Mouse (Mus musculus) cerebellum, adult 9-11 months (tissue): ENCODE data around the gene Topors.
A peak's percentile ranks its signal among the peaks of the same experiment; 100 is the strongest.

Experiments
- DNase-seq: peaks from one replicate; pipeline ENCODE4 v3.0.0; 2022

Topors gene

DNA sequence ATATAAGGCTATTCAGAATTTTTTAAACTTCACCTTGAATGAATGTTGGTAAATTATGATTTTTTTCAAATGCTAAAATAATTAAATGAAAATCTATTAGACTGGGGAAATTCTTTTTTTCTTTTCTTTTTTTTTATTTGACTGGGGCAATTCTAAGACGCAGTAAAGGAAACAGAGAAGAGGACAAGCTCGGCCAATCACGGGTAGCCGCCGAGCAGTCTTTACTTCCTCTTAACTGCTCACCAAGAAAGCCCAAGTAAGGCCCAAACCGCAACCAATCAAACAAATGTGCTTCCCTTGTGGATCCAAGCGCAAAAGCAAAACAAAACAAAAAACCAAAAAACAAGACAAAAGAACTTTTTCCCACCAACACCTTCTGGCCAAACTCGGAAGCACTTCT lies 25.6 kb downstream of the Topors start:
- DNase-seq, result no peak

DNA sequence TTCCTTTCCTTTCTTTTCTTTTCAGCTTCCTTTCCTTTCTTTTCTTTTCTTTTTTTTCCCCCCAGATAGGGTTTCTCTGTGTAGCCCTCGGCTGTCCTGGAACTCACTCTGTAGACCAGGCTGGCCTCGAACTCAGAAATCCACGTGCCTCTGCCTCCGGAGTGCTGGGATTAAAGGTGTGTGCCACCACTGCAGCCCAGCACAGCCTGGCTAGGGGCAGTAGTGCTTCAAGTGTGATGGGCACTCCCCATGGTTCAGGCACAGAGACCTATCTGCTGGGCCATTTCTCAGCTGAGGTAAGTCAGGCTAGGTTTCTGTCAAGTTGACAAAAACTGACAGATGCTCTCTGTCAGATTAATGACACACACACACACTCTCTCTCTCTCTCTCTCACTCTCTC lies 26.6 kb downstream of the Topors start:
- no peak for DNase-seq

DNA sequence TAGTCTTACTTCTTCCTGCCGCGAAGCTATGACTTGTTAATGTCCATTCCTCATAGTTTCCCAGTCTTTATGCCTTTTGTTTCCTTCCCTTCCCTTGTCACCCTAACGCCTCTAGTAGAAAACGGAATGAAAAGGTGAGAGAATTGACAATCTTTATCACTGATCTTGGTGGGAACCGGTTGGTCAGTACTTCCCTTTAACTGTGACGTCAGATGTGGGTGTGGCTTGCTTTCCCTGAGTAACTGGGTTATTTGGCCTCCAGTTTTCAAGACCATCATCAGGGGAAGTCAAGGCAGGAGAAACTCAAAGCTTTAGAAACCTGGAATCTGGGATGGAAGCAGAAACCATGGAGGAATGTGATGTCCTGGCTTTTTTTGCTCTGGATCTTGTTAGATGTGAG lies 27.7 kb downstream of the Topors start:
- no peak for DNase-seq

DNA sequence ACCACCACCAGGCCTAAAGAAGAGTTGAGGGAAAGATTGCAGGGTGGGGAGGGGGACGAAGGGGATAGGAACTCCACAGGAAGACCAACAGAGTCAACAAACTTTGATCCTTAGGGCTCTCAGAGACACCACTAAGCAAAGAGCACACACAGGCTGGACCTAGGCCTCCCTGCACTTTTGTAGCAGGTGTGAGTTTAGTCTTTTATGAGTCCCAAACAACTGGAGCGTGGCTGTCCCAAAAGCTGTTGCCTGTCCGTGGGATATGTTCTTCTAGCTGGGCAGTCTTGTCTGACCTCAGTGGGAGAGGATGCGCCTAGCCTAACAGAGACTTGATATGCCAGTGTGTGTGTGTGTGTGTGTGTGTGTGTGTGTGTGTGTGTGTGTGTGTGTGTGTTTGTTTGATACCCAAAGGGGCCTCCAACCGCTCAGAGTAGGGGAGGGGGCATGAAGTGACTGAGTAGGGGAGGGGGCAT lies 29.3 kb downstream of the Topors start:
- DNase-seq, result no peak

DNA sequence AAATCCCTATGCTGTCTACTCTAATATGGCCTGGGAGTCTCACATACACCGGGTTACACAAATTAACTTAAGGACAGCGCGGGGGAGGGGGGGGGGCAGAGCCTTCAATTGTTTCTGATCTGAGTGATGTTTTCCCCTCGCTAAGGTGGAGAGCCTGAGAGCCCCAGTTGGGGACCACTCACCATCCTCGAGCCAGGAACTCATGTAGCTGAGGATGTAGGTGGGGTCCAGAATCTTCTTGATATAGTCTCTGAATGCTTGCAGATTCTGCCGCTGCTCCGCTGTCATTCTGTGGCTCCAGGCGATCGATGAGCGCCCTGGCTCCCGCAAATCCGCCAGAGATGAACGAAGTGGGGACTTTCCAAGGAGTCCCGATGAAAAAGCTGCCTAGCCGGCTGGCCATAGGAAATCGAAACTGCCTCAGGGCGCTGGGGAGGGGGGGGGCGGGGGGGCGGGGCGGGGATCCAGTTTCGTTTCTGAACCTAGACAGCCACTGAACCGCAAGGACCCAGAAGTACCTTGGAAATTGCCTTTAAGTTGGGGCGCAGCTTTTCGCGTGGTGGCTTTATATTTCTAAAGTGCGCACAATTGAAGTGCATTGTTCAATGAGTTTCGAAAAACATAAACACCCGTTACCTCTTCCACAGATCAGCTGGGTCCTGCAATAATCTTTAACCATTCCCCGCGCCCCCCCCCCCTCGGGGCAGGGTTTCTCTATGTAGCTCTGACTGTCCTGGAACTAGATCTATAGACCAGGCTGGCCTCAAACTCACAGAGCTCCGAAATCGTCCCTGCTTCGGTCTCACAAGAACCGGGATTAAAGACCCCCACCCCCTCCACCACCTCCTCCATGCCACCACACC lies 30.0 kb downstream of the Topors start, which contains the start of gene Ddx58:
Ddx58 (minus strand) TSS at position 420 of the 863 bp plus-strand sequence.
- DNase-seq, result peak; percentile 10

DNA sequence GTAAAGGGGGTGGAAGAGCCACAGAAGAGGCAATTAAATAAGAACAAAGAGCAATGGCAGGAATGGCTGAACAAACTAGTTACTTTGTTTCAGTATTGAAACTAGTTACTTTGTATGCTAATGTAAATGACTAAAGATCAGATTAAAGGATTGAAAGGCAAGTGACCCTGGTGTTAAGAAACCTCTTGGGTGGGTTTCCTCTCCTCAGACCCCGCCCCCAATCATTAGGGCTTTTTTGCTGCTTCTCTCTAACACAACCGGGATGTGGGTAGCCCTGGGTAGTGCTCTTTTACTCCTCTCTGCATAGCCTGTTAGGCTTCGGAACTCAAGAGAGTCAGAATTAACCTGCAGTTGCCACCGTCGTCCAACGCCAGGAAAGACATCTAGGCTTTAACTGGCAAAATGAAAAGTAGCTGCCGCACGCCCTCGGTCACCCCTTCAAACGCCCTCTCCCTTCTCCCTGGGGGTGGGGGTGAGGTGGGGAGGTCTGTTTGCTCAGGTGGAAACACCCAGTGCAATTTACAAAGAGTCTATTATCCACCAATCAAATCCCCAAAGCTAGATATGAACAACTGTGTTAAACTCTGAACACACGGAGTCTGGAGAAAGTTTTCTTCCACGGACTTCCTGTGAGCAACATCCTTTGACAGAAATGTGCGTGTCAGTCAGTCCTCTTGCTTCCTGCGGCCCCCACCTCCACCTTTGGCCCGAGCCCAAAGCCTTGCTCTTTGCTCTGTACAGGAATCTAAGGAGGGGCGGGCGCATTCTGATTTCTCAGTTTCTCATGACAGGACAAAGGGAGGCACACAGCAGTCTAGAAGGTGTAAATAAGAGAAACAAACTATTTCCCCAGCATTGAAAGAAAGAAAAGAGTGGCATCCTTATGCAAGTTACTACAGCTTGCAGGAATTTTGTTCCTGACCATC lies 30.9 kb downstream of the Topors start:
- DNase-seq, result peak; percentile 21

DNA sequence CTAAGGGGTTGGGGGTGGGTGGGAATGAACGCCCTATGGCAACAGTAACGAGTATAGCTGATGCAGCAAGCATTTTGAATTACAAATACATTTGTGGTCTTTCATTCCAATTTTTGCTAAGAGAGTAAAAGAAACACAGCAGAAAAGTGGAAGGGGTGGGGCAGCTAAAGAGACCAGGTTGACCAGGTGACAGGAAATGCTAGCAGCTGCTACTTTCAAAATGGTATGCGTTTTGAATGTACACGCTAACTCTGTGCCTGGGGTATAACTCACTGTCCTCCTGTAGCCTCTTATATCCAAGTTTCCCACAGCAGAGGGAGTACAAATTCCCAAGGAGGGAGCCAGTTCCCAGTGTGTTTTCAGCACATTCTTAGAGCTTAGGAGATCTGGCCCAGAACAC lies 32.8 kb downstream of the Topors start:
- no peak for DNase-seq

DNA sequence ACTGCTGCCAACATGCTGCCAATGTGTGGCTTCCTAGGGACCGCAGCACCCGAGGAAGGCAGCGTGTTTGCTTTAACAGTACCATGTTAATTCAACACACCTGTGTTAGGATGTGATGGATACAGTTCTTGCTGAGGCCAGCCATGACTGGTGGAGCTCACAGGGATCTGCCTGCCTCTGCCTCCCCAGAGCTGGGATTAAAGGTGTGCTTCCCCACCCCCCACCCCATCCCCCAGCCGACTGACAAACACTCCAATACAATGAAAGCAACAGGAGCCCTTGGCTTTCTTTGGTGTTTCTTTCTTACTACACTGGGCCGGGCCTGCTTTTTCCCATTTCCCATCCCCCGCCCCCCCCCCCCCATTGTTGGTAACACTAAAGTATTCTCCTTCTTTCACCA lies 35.4 kb downstream of the Topors start:
- no peak for DNase-seq

DNA sequence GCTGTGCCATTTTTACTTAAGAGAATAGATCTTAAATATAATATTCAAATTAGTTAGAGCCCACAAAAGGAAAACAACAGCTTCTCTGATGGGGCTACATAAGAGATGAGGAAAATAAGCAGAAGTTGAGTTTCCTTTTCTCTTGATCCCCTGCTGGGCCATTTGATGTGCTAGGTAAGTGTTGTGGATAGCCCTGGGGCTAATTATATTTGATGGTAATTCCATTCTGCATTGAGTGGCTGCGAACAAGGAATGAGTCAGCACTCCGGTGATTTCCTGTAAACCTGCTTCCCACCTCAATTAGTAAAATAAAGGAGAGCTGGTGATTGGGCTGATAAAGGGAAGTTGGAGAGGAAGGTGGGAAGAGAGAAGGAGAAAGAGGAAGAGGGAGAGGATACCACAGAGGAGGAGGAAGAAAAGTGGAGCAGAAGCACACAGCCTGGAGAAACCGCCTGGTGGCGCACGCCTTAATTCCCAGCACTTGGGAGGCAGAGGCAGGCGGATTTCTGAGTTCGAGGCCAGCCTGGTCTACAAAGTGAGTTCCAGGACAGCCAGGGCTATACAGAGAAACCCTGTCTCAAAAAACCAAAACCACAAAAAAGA lies 36.5 kb downstream of the Topors start:
- no peak for DNase-seq

DNA sequence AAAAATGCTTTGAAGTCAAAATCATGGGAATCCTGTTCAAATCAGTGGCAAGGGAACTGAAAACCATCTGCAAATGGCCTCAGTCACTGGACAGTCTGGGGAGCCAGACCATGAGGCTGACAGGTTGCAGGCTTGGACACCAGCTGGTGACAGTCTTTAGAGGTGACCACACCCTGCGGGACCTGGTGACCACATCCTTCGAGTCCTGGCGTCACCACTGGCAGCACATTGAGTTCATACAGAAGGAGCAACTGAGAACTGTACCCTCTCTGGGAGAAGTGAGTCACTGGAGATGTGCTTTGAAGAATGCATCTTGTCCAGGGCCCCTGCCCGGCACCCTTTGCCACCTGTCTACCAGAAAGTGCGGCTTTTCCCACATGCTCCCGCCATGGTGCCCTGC lies 39.9 kb downstream of the Topors start:
- no peak for DNase-seq

DNA sequence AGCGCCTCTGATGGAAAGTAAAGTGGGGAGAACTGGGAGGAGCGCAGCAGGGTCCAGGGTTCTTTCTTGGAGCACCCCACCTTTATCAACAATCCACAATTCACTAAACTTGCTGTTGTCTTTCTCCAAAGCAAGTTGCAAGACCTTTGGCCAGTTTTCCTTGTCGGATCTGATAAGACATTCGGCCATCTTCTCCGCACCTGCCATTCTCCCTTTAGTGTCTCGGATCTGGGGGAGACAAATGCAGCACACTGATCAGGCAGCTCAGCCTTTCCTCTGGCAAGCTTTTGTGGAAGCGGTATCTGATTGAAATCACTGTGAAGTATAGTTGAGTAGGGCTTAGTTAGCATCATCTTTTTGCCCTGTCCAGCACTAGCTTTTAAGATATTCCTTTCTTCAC lies 41.8 kb downstream of the Topors start:
- DNase-seq, result no peak

DNA sequence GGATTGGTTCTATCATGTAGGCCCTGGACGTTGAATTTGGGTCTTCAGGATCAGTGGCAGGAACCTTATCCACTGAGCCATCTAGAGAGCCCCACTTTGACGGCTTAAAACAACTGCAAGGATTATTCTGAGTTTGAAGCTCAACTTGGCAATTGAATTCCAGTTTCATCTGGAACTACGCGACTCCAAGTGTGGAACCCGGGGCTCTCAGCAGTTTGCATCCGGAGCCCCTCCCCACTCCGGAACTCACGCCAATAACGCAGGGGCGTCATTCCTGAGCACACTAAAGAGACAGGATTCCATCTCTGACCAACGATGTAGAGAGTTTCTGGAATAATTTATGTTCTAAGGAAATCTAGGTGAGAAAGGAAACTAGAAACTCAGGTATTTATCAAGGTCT lies 42.5 kb downstream of the Topors start:
- DNase-seq, result no peak

DNA sequence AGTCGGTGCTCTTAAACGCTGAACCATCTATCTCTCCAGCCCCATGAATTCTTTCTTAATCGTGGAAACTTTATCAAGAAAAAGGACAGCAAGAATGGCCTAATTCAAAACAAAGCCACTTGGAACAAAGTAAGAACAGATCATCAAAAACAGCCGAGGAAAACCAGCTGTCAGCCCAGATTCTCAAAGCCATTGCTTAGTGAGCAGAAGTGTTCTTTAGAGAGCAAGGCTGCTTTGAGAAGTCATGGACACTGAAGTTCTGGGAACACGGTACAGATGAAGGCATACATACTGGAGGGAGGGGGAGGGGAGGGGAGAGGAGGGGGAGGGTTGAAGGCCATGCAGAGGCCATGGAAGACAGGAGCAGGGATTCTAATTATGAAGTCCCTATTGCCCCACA lies 43.6 kb downstream of the Topors start:
- no peak for DNase-seq

DNA sequence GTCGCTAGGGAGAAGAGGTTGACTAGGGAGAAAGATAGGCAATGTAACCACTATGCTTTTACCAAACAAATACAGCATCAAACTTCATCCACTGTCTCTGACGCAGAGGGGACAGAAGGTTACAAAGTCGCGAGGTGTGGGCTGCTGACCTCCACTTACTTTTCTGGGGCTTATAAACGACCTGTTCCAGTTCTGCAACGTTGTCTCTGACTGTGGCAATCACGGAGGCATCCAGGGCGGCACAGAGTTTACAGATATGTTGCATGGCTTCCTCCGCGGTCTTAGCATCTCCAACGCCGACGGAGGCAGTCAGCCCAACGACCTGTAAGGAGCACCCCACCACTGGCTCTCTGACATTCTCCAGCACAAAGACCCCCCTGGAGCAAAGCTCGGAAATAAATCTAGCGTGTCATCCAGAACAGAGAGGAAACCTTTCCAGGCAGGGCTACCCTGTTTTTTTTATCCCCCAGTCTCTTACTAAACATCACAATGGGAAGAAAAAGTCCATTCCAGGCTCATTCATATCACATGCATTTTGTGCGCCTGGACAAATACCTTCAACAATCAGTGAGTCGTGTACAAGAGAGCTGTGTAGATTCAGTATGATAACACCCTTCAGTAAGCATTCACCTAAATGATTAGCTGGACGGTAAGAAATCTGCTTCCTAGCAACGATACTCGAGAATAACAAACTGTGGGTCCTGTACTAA lies 47.6 kb downstream of the Topors start:
- no peak for DNase-seq

DNA sequence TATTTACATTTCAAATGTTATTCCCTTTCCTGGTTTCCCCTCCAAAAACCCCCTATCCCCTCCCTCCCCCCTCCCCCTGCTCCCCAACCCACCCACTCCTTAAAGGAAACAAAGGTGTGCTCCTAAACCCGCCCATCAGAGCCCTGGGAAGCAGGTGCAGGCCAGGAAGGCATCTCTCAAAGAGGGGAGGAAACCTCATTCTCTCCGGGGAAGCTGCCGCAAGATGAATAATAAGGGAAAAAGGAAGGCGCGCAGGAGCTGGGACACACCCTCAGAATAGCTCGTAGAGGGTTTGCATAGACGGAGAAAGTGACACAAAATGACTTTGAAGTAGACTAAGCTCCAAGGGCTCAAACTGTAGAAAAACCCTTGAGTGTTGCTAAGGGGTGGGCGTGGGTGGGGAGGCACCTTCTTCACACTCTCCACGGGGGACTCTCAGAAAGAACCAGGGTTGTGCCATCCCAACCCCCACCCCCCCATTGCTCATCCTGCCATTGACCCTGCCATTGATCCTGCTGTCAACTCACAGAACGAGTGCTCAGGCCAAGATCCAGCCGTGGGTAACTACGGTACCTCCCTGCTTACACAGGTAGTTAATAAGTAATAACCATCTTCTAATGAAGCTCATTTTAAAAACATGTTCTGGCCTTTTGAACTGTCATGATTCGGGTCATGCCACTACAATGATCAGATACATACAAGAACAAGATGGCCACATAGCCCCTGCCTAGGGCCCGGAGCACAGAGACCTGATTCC lies 48.5 kb downstream of the Topors start:
- no peak for DNase-seq

DNA sequence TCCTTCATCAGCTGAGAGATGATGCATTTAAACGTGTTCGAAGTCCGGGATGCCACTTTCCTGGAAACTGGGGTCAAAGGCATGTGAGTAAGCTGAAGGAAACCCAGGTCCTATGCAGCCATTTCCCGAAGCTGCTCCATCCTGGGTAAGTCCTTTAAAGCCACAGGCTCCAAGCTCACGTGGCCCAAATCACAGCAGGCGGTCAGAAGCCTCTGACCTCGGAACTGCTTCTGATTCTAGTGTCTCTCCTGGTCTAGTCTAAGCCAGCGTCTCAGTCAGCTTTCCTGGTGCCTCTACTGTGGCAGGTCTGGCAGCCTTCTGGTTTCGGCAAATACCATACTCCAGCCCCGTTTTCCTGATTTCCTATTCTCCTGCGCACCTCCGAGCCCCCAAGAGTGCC lies 49.2 kb downstream of the Topors start:
- no peak for DNase-seq

DNA sequence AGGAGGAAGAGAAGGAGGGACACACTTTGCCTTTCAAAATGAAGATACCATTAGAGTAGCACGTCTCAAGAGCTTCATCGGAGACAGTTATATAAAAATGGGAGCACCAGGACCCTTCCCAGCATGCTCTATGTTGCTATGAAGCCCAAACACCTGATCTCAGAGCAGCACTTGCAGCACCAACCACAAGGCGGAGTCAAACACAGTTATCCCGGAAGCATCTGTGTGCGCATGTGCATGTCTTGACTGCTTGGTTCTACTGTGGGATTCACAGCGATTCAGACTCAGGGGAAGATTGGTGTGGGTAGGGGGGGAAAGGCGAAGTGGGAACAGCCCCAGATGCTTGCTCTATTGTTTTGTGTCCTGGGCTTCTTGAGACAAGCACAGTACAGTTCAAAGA lies 51.3 kb downstream of the Topors start:
- DNase-seq, result no peak

DNA sequence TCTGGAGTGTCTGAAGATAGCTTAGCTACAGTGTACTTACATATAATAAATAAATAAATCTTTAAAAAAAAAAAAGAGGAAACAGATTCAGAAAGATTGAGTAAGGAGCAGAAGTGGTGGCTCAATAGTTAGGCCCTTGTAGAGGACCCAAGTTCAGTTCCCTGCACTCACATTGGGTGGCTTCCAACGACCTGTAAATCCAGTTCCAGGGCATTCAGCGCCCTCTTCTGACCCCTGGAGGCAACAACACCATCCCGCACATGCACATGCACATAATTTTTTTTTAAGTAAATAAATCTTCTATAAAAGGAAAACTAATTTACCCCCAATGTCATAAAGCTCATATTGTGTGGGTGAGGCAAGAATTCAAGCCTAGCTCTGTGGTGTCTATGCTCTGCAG lies 51.7 kb downstream of the Topors start:
- DNase-seq, result no peak

DNA sequence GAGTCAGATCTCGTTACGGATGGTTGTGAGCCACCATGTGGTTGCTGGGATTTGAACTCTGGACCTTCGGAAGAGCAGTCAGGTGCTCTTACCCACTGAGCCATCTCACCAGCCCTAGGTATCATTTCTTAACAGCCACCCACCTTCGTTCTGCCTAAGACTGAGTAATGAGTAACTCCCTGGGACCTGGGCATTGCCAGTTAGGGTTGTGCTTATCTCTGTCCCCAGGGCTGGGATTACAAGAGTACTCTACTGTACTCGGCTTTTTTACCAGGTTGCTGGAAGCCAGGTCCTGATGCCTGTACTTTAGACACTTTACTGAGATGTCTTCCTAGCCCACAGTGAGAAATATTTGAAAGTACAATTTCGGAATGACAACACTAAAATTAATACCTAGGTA lies 57.5 kb downstream of the Topors start:
- no peak for DNase-seq
